Mouse (Mus musculus): Measurements from ENCODE around the gene Pgpep1l.

DNA sequence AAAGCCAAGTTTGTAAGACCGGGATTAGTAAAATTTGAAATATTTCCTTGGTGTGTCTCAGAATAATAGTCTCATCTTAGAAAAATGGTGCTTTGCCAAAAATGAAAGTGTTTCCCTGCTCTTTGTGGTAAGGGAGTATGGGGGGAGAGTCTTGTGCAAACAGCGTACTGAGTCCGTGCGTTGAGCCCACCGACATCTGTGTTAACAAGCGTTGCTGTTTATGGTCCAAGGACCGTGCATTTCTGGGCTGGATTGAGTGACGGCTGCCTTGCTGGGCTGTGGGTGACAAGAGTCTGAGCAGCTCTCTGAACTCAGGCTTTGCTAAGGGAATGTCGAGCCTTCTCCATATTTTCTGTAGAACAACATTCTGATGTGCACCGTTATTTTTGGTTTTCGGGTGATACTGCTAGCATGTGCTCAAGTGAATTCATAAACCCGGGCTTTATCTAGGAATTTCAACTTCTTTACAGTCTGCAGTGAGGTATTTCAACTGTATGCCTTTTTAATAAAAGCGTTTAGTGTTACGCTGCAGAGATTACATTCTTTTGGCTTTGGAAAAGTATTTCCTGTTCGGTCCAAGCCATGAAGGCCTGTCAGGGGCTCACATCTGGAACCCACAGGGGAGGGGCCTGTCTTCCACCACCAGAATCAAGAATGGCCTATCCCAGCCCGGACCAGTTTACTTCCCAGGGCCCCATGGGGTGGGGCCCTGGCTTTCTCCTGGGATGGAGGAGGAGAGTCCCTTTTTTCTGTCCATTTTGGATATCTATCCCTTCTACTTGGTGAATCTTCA lies 30.2 kb upstream of the Pgpep1l start:
- TF ChIP-seq POLR2A (IDR thresholded peaks at IDR 0.05; ENCODE audit: borderline replicate concordance, control insufficient read depth, low read depth, low read length) (no peak), CTCF (IDR thresholded peaks at IDR 0.05; ENCODE audit: control insufficient read depth, insufficient read depth, low read length) (no peak)

Measured in bone marrow, adult 2 months (tissue).